Mouse (Mus musculus) bone marrow macrophage, adult 2 months (primary cell): ENCODE measurements around the gene Myo16. TPM values are rescaled to one million over a fixed set of nuclear protein-coding genes. Genes with fewer than 3 reads are reported as not detected.

Source experiments
- H3K27ac ChIP-seq: 2 replicates; pipeline ENCODE4 v1.5.1; 2012; ENCODE audit warnings: low read depth, low read length; ENCODE audit not compliant: insufficient read depth
- H3K4me1 ChIP-seq: 2 replicates; pipeline ENCODE4 v1.6.1; 2012; ENCODE audit warnings: low read length; ENCODE audit not compliant: control insufficient read depth, insufficient read depth
- H3K4me3 ChIP-seq: 2 replicates; pipeline ENCODE4 v1.5.1; 2012; ENCODE audit warnings: mild to moderate bottlenecking, low read length, moderate library complexity; ENCODE audit not compliant: insufficient read depth
- CTCF ChIP-seq: IDR thresholded peaks from 2 replicates; pipeline ENCODE4 v1.5.1; 2012; ENCODE audit warnings: low read depth, mild to moderate bottlenecking, low read length, moderate library complexity
- POLR2A ChIP-seq: IDR thresholded peaks from 2 replicates; pipeline ENCODE4 v1.6.1; 2012; ENCODE audit warnings: mild to moderate bottlenecking, low read depth, low read length, borderline replicate concordance
- polyA plus RNA-seq: library from polyadenylated mRNA; stranded (reverse); fragments of >200 nt; gene quantifications from 2 replicates; pipeline ENCODE4 v1.2.4, GENCODE M21; 2012; ENCODE audit not compliant: missing spikeins, insufficient read depth, insufficient read length

The Myo16 gene
- polyA plus RNA-seq, 1 experiment: not detected

- no peak for TF ChIP-seq CTCF
- TF ChIP-seq POLR2A: no peak
- Histone ChIP-seq H3K4me3 (no peak overlapping the region), H3K4me1 (peaks cover 9% of the 10 kb centered on the region; the same call in 1 of the 2 replicates), H3K27ac (no peak overlapping the region)
Measured at GRCm38 (mm10) chr8:10292600-10292999, 138.9 kb downstream of the Myo16 start.

GRCm38 (mm10) chr8:10300797-10301196 is 147.1 kb downstream of the Myo16 start:
- no peak for TF ChIP-seq POLR2A
- H3K4me3 ChIP-seq: no peak overlapping the region
- no peak overlapping the region for H3K27ac ChIP-seq
- H3K4me1 ChIP-seq: no peaks in the 10 kb centered on the region

GRCm38 (mm10) chr8:10303061-10303460 is 149.3 kb downstream of the Myo16 start:
- no peak overlapping the region for H3K4me3 ChIP-seq
- no peak for TF ChIP-seq CTCF
- no peak for TF ChIP-seq POLR2A
- H3K27ac ChIP-seq: no peak overlapping the region

GRCm38 (mm10) chr8:10303992-10304391 is 150.3 kb downstream of the Myo16 start:
- H3K4me3 ChIP-seq: no peak overlapping the region
- no peaks in the 10 kb centered on the region for H3K4me1 ChIP-seq
- no peak for TF ChIP-seq CTCF
- TF ChIP-seq POLR2A: no peak
- no peak overlapping the region for H3K27ac ChIP-seq

More at GRCm38 (mm10) chr8:10303061-10303460, 149.3 kb downstream of the Myo16 start:
- no peaks in the 10 kb centered on the region for H3K4me1 ChIP-seq

- Histone ChIP-seq H3K4me3 (no peak overlapping the region), H3K27ac (no peak overlapping the region), H3K4me1 (no peaks in the 10 kb centered on the region)
- TF ChIP-seq POLR2A (no peak), CTCF (no peak)
Measured at GRCm38 (mm10) chr8:10304721-10305120, 151.0 kb downstream of the Myo16 start.

GRCm38 (mm10) chr8:10307345-10307744 is 153.6 kb downstream of the Myo16 start:
- Histone ChIP-seq H3K27ac (no peak overlapping the region), H3K4me3 (no peak overlapping the region), H3K4me1 (no peaks in the 10 kb centered on the region)
- TF ChIP-seq POLR2A (no peak), CTCF (no peak)

- TF ChIP-seq CTCF (no peak), POLR2A (no peak)
- no peak overlapping the region for H3K4me3 ChIP-seq
- no peak overlapping the region for H3K27ac ChIP-seq
- H3K4me1 ChIP-seq: no peaks in the 10 kb centered on the region
Measured at GRCm38 (mm10) chr8:10307770-10308476, 154.2 kb downstream of the Myo16 start.

- TF ChIP-seq POLR2A (no peak), CTCF (no peak)
Measured at GRCm38 (mm10) chr8:10310470-10310869, 156.8 kb downstream of the Myo16 start.

GRCm38 (mm10) chr8:10312316-10312715 is 158.6 kb downstream of the Myo16 start:
- Histone ChIP-seq H3K4me3 (no peak overlapping the region), H3K4me1 (no peaks in the 10 kb centered on the region), H3K27ac (no peak overlapping the region)
- no peak for TF ChIP-seq CTCF
- TF ChIP-seq POLR2A: no peak

More at GRCm38 (mm10) chr8:10310470-10310869, 156.8 kb downstream of the Myo16 start:
- H3K27ac ChIP-seq: no peak overlapping the region
- H3K4me3 ChIP-seq: no peak overlapping the region
- no peaks in the 10 kb centered on the region for H3K4me1 ChIP-seq

GRCm38 (mm10) chr8:10316201-10316600 is 162.5 kb downstream of the Myo16 start:
- Histone ChIP-seq H3K4me1 (no peaks in the 10 kb centered on the region), H3K27ac (no peak overlapping the region), H3K4me3 (no peak overlapping the region)
- no peak for TF ChIP-seq CTCF

GRCm38 (mm10) chr8:10318103-10318502 is 164.4 kb downstream of the Myo16 start:
- Histone ChIP-seq H3K27ac (no peak overlapping the region), H3K4me3 (no peak overlapping the region), H3K4me1 (no peaks in the 10 kb centered on the region)
- TF ChIP-seq POLR2A: no peak

GRCm38 (mm10) chr8:10350451-10350850 is 196.7 kb downstream of the Myo16 start:
- H3K27ac ChIP-seq: no peak overlapping the region
- H3K4me1 ChIP-seq: no peaks in the 10 kb centered on the region
- H3K4me3 ChIP-seq: no peak overlapping the region
- no peak for TF ChIP-seq CTCF
- no peak for TF ChIP-seq POLR2A
